Mouse (Mus musculus): ENCODE measurements around the gene Abtb2. TPM values are rescaled to one million over a fixed set of nuclear protein-coding genes. Genes with fewer than 3 reads are reported as not detected.

Abtb2 gene
- polyA plus RNA-seq, 1 experiment from 2014 or later = 28.0 TPM

GRCm38 (mm10) chr2:103760906-103761716, 195.0 kb downstream of the Abtb2 start, which contains the start of gene Nat10:
TSS of gene Nat10 (minus strand) at chr2:103761270.
- WGBS = under 1% methylated on average over 47 of the region's 47 CpGs
- no peaks in the 10 kb centered on the region for H3K27me3 ChIP-seq (replicated peaks)
- ATAC-seq (ENCODE audit: insufficient number of reproducible peaks, low FRiP score) = peak; percentile 96
- peaks cover 21% of the 10 kb centered on the region for H3K36me3 ChIP-seq
- H3K4me3 ChIP-seq = peak within 1 kb of the TSS; percentile 67
- H3K27ac ChIP-seq (ENCODE audit: poor library complexity, severe bottlenecking) = peak within 1 kb of the TSS; percentile 68
- H3K4me2 ChIP-seq = peak within 1 kb of the TSS; percentile 96
- peak within 1 kb of the TSS; percentile 75 for H3K9ac ChIP-seq
- peaks cover 3% of the 10 kb centered on the region for H3K4me1 ChIP-seq (replicated peaks)
- no peaks in the 10 kb centered on the region for H3K9me3 ChIP-seq (replicated peaks)

- WGBS = 31% methylated on average over 4 of the region's 4 CpGs
- no peak overlapping the region for H3K4me3 ChIP-seq
Measured at GRCm38 (mm10) chr2:103761993-103762392, 195.9 kb downstream of the Abtb2 start.

GRCm38 (mm10) chr2:103762492-103762891, 196.4 kb downstream of the Abtb2 start:
- 56% methylated on average over 1 of the region's 1 CpGs for WGBS
- H3K9me3 ChIP-seq (replicated peaks) = no peaks in the 10 kb centered on the region
- no peak overlapping the region for H3K4me2 ChIP-seq
- H3K27ac ChIP-seq (ENCODE audit: poor library complexity, severe bottlenecking) = no peak overlapping the region
- no peaks in the 10 kb centered on the region for H3K27me3 ChIP-seq (replicated peaks)
- ATAC-seq (ENCODE audit: insufficient number of reproducible peaks, low FRiP score) = no peak
- H3K9ac ChIP-seq = no peak overlapping the region
- peaks cover 3% of the 10 kb centered on the region for H3K4me1 ChIP-seq (replicated peaks)
- peaks cover 23% of the 10 kb centered on the region for H3K36me3 ChIP-seq
- H3K4me3 ChIP-seq = no peak overlapping the region

More at GRCm38 (mm10) chr2:103761993-103762392, 195.9 kb downstream of the Abtb2 start:
- Histone ChIP-seq H3K4me2 (peak overlapping the region; percentile 29; the same call in 1 of the 2 replicates), H3K9me3 (replicated peaks) (no peaks in the 10 kb centered on the region), H3K9ac (no peak overlapping the region), H3K27me3 (replicated peaks) (no peaks in the 10 kb centered on the region), H3K27ac (ENCODE audit: poor library complexity, severe bottlenecking) (no peak overlapping the region), H3K36me3 (peaks cover 22% of the 10 kb centered on the region), H3K4me1 (replicated peaks) (peaks cover 3% of the 10 kb centered on the region)
- ATAC-seq (ENCODE audit: insufficient number of reproducible peaks, low FRiP score) = no peak

Other genes starting within 250 kb of the Abtb2 start
- gene Elf5, start 154.6 kb upstream of the Abtb2 start, polyA plus RNA-seq (2016; fragmentation: Nextera tagmentation; extraction: Ambion mirVana) = not detected in 2 replicates
- gene Cat, start 81.2 kb upstream of the Abtb2 start, polyA plus RNA-seq (2016; fragmentation: Nextera tagmentation; extraction: Ambion mirVana) = 87.3 and 89.1 TPM in 2 replicates
- 17.2 and 19.1 TPM in 2 replicates for gene Nat10, start 195.0 kb downstream of the Abtb2 start, polyA plus RNA-seq (2016; fragmentation: Nextera tagmentation; extraction: Ambion mirVana)
- 293 and 312 TPM in 2 replicates for gene Caprin1, start 231.3 kb downstream of the Abtb2 start, polyA plus RNA-seq (2016; fragmentation: Nextera tagmentation; extraction: Ambion mirVana)

Data from heart, embryonic 12.5 days (tissue).